Mouse (Mus musculus) limb, embryonic 15.5 days (tissue): ENCODE data around the gene Wdr74. TPM values are rescaled to one million over a fixed set of nuclear protein-coding genes. Genes with fewer than 3 reads are reported as not detected.

Experiments used
- ATAC-seq: fragments of 200-750 bp; cut with Nextera tagmentation; 2 replicates; pipeline ENCODE4 v1.8.0; 2017; ENCODE audit warnings: low read depth, moderate TSS enrichment; ENCODE audit not compliant: insufficient number of reproducible peaks, low FRiP score, low TSS enrichment
- H3K27ac ChIP-seq: fragments of 300-500 bp; sonication (generic); 2 replicates; pipeline ENCODE4 v1.5.1; 2015; ENCODE audit warnings: moderate library complexity, mild to moderate bottlenecking, inconsistent platforms
- H3K27me3 ChIP-seq: fragments of 300-500 bp; sonication (generic); 2 replicates; pipeline ENCODE4 v1.6.1; 2015; ENCODE audit warnings: inconsistent platforms
- H3K36me3 ChIP-seq: fragments of 300-500 bp; sonication (generic); 2 replicates; pipeline ENCODE4 v1.6.1; 2015; ENCODE audit warnings: inconsistent platforms
- H3K4me1 ChIP-seq: fragments of 300-500 bp; sonication (generic); 2 replicates; pipeline ENCODE4 v1.6.1; 2015; ENCODE audit warnings: inconsistent platforms
- H3K4me2 ChIP-seq: fragments of 300-500 bp; sonication (generic); 2 replicates; pipeline ENCODE4 v1.6.1; 2015; ENCODE audit warnings: mild to moderate bottlenecking, inconsistent platforms
- H3K4me3 ChIP-seq: fragments of 300-500 bp; sonication (generic); 2 replicates; pipeline ENCODE4 v1.5.1; 2015; ENCODE audit warnings: mild to moderate bottlenecking, inconsistent platforms
- H3K9ac ChIP-seq: fragments of 300-500 bp; sonication (generic); 2 replicates; pipeline ENCODE4 v1.6.1; 2015; ENCODE audit warnings: inconsistent platforms
- H3K9me3 ChIP-seq: fragments of 300-500 bp; sonication (generic); 2 replicates; pipeline ENCODE4 v1.6.1; 2016; ENCODE audit warnings: inconsistent platforms
- WGBS: fragments of 180-500 bp; shearing (Covaris S2); methylation state at CpG from one replicate; pipeline ENCODE4 v1.1.7; 2015; 5-methylcytosine and 5-hydroxymethylcytosine counted together
- polyA plus RNA-seq: library from polyadenylated mRNA; unstranded; fragments of >200 nt; fragmentation: Nextera tagmentation; extraction: Ambion mirVana; gene quantifications from 2 replicates; pipeline ENCODE4 v1.2.1, GENCODE M21; 2015

The Wdr74 gene
- polyA plus RNA-seq, 1 experiment from 2014 or later = 96.0 TPM

GRCm38 (mm10) chr19:8734334-8734733 is 1.3 kb upstream of the Wdr74 start:
- Histone ChIP-seq H3K4me2 (no peak overlapping the region), H3K9ac (no peak overlapping the region), H3K4me1 (peaks cover 18% of the 10 kb centered on the region; the same call in 1 of the 2 replicates), H3K4me3 (no peak overlapping the region), H3K36me3 (peaks cover 18% of the 10 kb centered on the region), H3K9me3 (no peaks in the 10 kb centered on the region), H3K27me3 (no peaks in the 10 kb centered on the region), H3K27ac (no peak overlapping the region)
- WGBS = 72% methylated on average over 3 of the region's 3 CpGs
- no peak for ATAC-seq

- Histone ChIP-seq H3K27me3 (no peaks in the 10 kb centered on the region), H3K27ac (peak overlapping the region; percentile 47), H3K9me3 (no peaks in the 10 kb centered on the region), H3K9ac (peak overlapping the region; percentile 69), H3K4me2 (peak overlapping the region; percentile 69), H3K4me1 (peaks cover 27% of the 10 kb centered on the region), H3K4me3 (peak overlapping the region; percentile 84), H3K36me3 (peaks cover 33% of the 10 kb centered on the region)
- ATAC-seq = no peak
- 2% methylated on average over 11 of the region's 11 CpGs for WGBS
These were observed 487 bp downstream of the Wdr74 start for GRCm38 (mm10) chr19:8736160-8736467.

GRCm38 (mm10) chr19:8738911-8739310 is 3.3 kb downstream of the Wdr74 start:
- Histone ChIP-seq H3K27me3 (no peaks in the 10 kb centered on the region), H3K9me3 (no peaks in the 10 kb centered on the region), H3K9ac (no peak overlapping the region), H3K4me3 (no peak overlapping the region), H3K27ac (no peak overlapping the region), H3K36me3 (peaks cover 47% of the 10 kb centered on the region), H3K4me2 (no peak overlapping the region), H3K4me1 (peaks cover 40% of the 10 kb centered on the region)
- 92% methylated on average over 7 of the region's 7 CpGs for WGBS
- ATAC-seq = no peak

GRCm38 (mm10) chr19:8739646-8740045 is 4.0 kb downstream of the Wdr74 start:
- Histone ChIP-seq H3K9me3 (no peaks in the 10 kb centered on the region), H3K4me3 (no peak overlapping the region)
- ATAC-seq = no peak

GRCm38 (mm10) chr19:8740603-8741002 is 5.0 kb downstream of the Wdr74 start, which contains the start of gene 1700092M07Rik:
Gene 1700092M07Rik, plus strand, starts transcription at chr19:8740718.
- ATAC-seq = no peak; the same call in 1 of the 2 replicates
- peak within 1 kb of the TSS; percentile 99 for H3K27ac ChIP-seq
- no peaks in the 10 kb centered on the region for H3K9me3 ChIP-seq
- H3K4me3 ChIP-seq = peak within 1 kb of the TSS; percentile 88
- no peaks in the 10 kb centered on the region for H3K27me3 ChIP-seq
- H3K9ac ChIP-seq = peak within 1 kb of the TSS; percentile 90
- WGBS = 66% methylated on average over 14 of the region's 14 CpGs
- H3K36me3 ChIP-seq = peaks cover 63% of the 10 kb centered on the region
- H3K4me1 ChIP-seq = peaks cover 34% of the 10 kb centered on the region
- peak within 1 kb of the TSS; percentile 45 for H3K4me2 ChIP-seq

More at GRCm38 (mm10) chr19:8739646-8740045, 4.0 kb downstream of the Wdr74 start:
- peaks cover 40% of the 10 kb centered on the region for H3K4me1 ChIP-seq
- no peak overlapping the region for H3K27ac ChIP-seq
- no peaks in the 10 kb centered on the region for H3K27me3 ChIP-seq
- H3K36me3 ChIP-seq = peaks cover 53% of the 10 kb centered on the region
- H3K9ac ChIP-seq = no peak overlapping the region
- H3K4me2 ChIP-seq = no peak overlapping the region
- 95% methylated on average over 6 of the region's 6 CpGs for WGBS

- H3K4me2 ChIP-seq = peak within 1 kb of the TSS; percentile 71
- peak within 1 kb of the TSS; percentile 88 for H3K4me3 ChIP-seq
- peaks cover 34% of the 10 kb centered on the region for H3K4me1 ChIP-seq
- peak within 1 kb of the TSS; percentile 99 for H3K27ac ChIP-seq
- peaks cover 70% of the 10 kb centered on the region for H3K36me3 ChIP-seq
- under 1% methylated on average over 36 of the region's 36 CpGs for WGBS
- peak within 1 kb of the TSS; percentile 90 for H3K9ac ChIP-seq
- peak; percentile 96 for ATAC-seq
- no peaks in the 10 kb centered on the region for H3K27me3 ChIP-seq
- no peaks in the 10 kb centered on the region for H3K9me3 ChIP-seq
These were observed 5.7 kb downstream of the Wdr74 start, which contains the start of gene Stx5a for GRCm38 (mm10) chr19:8741243-8741869. Gene Stx5a, plus strand, starts transcription at chr19:8741413.

- peak overlapping the region; percentile 90 for H3K9ac ChIP-seq
- H3K36me3 ChIP-seq = peaks cover 78% of the 10 kb centered on the region
These were observed 6.5 kb downstream of the Wdr74 start for GRCm38 (mm10) chr19:8742176-8742575.

GRCm38 (mm10) chr19:8745382-8745781 is 9.8 kb downstream of the Wdr74 start:
- ATAC-seq = no peak

More at GRCm38 (mm10) chr19:8742176-8742575, 6.5 kb downstream of the Wdr74 start:
- 18% methylated on average over 14 of the region's 14 CpGs for WGBS
- no peaks in the 10 kb centered on the region for H3K9me3 ChIP-seq
- H3K4me1 ChIP-seq = peaks cover 28% of the 10 kb centered on the region
- H3K4me3 ChIP-seq = peak overlapping the region; percentile 88
- H3K27ac ChIP-seq = peak overlapping the region; percentile 99
- peak overlapping the region; percentile 71 for H3K4me2 ChIP-seq
- no peaks in the 10 kb centered on the region for H3K27me3 ChIP-seq
- ATAC-seq = no peak

GRCm38 (mm10) chr19:8747368-8747767 is 11.7 kb downstream of the Wdr74 start:
- WGBS = 78% methylated on average over 2 of the region's 2 CpGs
- Histone ChIP-seq H3K27me3 (no peaks in the 10 kb centered on the region), H3K4me2 (no peak overlapping the region), H3K9me3 (no peaks in the 10 kb centered on the region), H3K9ac (no peak overlapping the region), H3K4me1 (peaks cover 13% of the 10 kb centered on the region), H3K4me3 (no peak overlapping the region), H3K27ac (no peak overlapping the region), H3K36me3 (peaks cover 96% of the 10 kb centered on the region)
- no peak for ATAC-seq

More at GRCm38 (mm10) chr19:8745382-8745781, 9.8 kb downstream of the Wdr74 start:
- no peak overlapping the region for H3K9ac ChIP-seq
- no peak overlapping the region for H3K4me3 ChIP-seq
- 95% methylated on average over 1 of the region's 1 CpGs for WGBS
- no peak overlapping the region for H3K4me2 ChIP-seq
- peaks cover 21% of the 10 kb centered on the region for H3K4me1 ChIP-seq
- H3K27me3 ChIP-seq = no peaks in the 10 kb centered on the region
- no peaks in the 10 kb centered on the region for H3K9me3 ChIP-seq
- H3K36me3 ChIP-seq = peaks cover 81% of the 10 kb centered on the region
- H3K27ac ChIP-seq = no peak overlapping the region

- H3K27ac ChIP-seq = peak overlapping the region; percentile 43; the same call in 1 of the 2 replicates
- no peaks in the 10 kb centered on the region for H3K9me3 ChIP-seq
- peaks cover 19% of the 10 kb centered on the region for H3K4me1 ChIP-seq
- no peak overlapping the region for H3K9ac ChIP-seq
- no peaks in the 10 kb centered on the region for H3K27me3 ChIP-seq
- ATAC-seq = no peak
- WGBS = 73% methylated on average over 3 of the region's 3 CpGs
- peak overlapping the region; percentile 54; the same call in 1 of the 2 replicates for H3K4me2 ChIP-seq
- peak overlapping the region; percentile 93; the same call in 1 of the 2 replicates for H3K4me3 ChIP-seq
- peaks cover 45% of the 10 kb centered on the region for H3K36me3 ChIP-seq
These were observed 20.0 kb downstream of the Wdr74 start for GRCm38 (mm10) chr19:8755652-8756051.

- Histone ChIP-seq H3K36me3 (peaks cover 34% of the 10 kb centered on the region), H3K4me1 (peaks cover 19% of the 10 kb centered on the region), H3K4me2 (peak within 1 kb of the TSS; percentile 54), H3K9ac (peak within 1 kb of the TSS; percentile 88), H3K27ac (peak within 1 kb of the TSS; percentile 90), H3K9me3 (no peaks in the 10 kb centered on the region), H3K27me3 (no peaks in the 10 kb centered on the region), H3K4me3 (peak within 1 kb of the TSS; percentile 93)
- WGBS = under 1% methylated on average over 75 of the region's 75 CpGs
- ATAC-seq = peak; percentile 91
These were observed 21.2 kb downstream of the Wdr74 start, which contains the start of gene Nxf1 for GRCm38 (mm10) chr19:8756635-8757387. Gene Nxf1, plus strand, starts transcription at chr19:8757073.
